Mouse (Mus musculus): ENCODE measurements around the gene Stk33. TPM values are rescaled to one million over a fixed set of nuclear protein-coding genes. Genes with fewer than 3 reads are reported as not detected.
"Not testable (repeated sequence)": the region's sequence is repeated elsewhere in the genome, so short reads cannot be mapped to it uniquely, and the experiment has no call there.

Stk33 gene
- polyA plus RNA-seq, 1 experiment = not detected

DNA sequence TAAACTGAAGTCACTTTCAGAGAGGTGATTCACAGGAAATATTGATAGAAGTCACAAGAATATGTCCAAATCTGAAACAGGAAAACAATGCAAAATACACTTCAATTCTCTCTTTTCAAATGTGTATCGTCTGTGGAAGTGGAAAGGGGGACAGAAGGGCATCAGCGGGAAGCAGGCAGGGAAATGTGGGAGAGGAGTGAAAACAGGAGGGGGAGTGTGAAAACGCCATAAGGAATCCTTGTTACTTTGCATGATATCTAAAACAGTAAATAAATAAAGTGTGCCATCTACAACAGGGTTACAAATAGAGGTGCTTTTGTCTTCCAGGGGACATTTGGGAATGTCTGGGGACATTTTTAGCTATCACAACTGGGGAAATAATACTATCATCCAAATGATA lies 39.6 kb downstream of the Stk33 start:
- WGBS = 70% methylated on average over 3 of the region's 3 CpGs
- TF ChIP-seq CTCF (IDR thresholded peaks at IDR 0.05; ENCODE audit: insufficient read depth, low read depth, low read length) (no peak), POLR2A (IDR thresholded peaks at IDR 0.05; ENCODE audit: insufficient read depth, low read depth, low read length) (no peak)
- Histone ChIP-seq H3K27ac (ENCODE audit: insufficient read depth, low read depth, low read length) (no peak overlapping the region), H3K4me1 (ENCODE audit: control insufficient read depth, insufficient read depth, low read length) (no peaks in the 10 kb centered on the region), H3K4me3 (ENCODE audit: insufficient read depth, low read depth, low read length) (no peak overlapping the region)

- TF ChIP-seq CTCF (IDR thresholded peaks at IDR 0.05; ENCODE audit: insufficient read depth, low read depth, low read length) = no peak
- TF ChIP-seq POLR2A (IDR thresholded peaks at IDR 0.05; ENCODE audit: insufficient read depth, low read depth, low read length) = no peak
- H3K4me1 ChIP-seq (ENCODE audit: control insufficient read depth, insufficient read depth, low read length) = no peaks in the 10 kb centered on the region
- no peak overlapping the region for H3K27ac ChIP-seq (ENCODE audit: insufficient read depth, low read depth, low read length)
- WGBS = 79% methylated on average over 1 of the region's 1 CpGs
- H3K4me3 ChIP-seq (ENCODE audit: insufficient read depth, low read depth, low read length) = no peak overlapping the region
Measured at GRCm38 (mm10) chr7:109381131-109381530, 57.8 kb downstream of the Stk33 start.

GRCm38 (mm10) chr7:109373556-109373955 lies 65.3 kb downstream of the Stk33 start:
- WGBS = 92% methylated on average over 6 of the region's 6 CpGs
- not testable (repeated sequence) for H3K4me1 ChIP-seq (ENCODE audit: control insufficient read depth, insufficient read depth, low read length); H3K27ac ChIP-seq (ENCODE audit: insufficient read depth, low read depth, low read length); H3K4me3 ChIP-seq (ENCODE audit: insufficient read depth, low read depth, low read length)

DNA sequence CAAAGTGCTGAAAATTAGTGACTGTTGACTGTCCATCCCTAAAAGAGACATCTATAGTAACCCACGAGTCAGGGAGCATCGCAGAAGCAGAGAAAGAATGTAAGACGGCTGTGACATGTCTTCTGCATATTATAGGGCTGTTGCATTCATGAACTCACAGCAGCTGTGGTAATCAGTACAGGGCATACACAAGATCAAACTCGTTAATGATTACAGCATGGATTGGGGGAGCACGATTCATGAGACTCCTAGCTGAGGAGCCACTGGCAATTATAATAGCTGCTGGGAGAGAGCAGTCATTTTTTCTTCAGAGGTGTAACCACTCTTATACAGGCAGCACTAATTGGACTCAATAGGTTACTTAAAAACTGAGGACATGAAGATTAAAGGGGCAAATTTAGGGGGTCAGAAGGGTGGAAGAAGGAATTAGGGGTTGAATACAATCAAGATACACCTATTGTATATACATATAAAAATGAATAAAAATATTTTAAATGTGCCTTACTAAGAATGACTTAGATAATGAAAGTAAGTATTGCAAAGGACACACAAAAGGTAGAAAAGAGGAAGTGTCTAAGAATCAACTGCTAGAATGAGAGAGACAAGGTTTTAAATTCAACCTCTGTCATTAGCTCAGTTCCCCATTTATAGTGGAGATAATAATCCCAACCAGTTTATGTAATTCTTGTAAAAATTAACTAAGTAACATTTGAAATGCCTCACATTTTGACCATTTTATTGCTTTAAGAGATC lies 80.3 kb downstream of the Stk33 start:
- TF ChIP-seq POLR2A (IDR thresholded peaks at IDR 0.05; ENCODE audit: insufficient read depth, low read depth, low read length) (no peak), CTCF (IDR thresholded peaks at IDR 0.05; ENCODE audit: insufficient read depth, low read depth, low read length) (no peak)
- Histone ChIP-seq H3K27ac (ENCODE audit: insufficient read depth, low read depth, low read length) (no peak overlapping the region), H3K4me1 (ENCODE audit: control insufficient read depth, insufficient read depth, low read length) (no peaks in the 10 kb centered on the region), H3K4me3 (ENCODE audit: insufficient read depth, low read depth, low read length) (no peak overlapping the region)
- WGBS = 59% methylated on average over 5 of the region's 5 CpGs

- TF ChIP-seq POLR2A (IDR thresholded peaks at IDR 0.05; ENCODE audit: insufficient read depth, low read depth, low read length) (no peak), CTCF (IDR thresholded peaks at IDR 0.05; ENCODE audit: insufficient read depth, low read depth, low read length) (no peak)
- Histone ChIP-seq H3K4me1 (ENCODE audit: control insufficient read depth, insufficient read depth, low read length) (no peaks in the 10 kb centered on the region), H3K27ac (ENCODE audit: insufficient read depth, low read depth, low read length) (no peak overlapping the region), H3K4me3 (ENCODE audit: insufficient read depth, low read depth, low read length) (no peak overlapping the region)
- 90% methylated on average over 1 of the region's 1 CpGs for WGBS
Measured at GRCm38 (mm10) chr7:109357877-109358276, 81.0 kb downstream of the Stk33 start.

DNA sequence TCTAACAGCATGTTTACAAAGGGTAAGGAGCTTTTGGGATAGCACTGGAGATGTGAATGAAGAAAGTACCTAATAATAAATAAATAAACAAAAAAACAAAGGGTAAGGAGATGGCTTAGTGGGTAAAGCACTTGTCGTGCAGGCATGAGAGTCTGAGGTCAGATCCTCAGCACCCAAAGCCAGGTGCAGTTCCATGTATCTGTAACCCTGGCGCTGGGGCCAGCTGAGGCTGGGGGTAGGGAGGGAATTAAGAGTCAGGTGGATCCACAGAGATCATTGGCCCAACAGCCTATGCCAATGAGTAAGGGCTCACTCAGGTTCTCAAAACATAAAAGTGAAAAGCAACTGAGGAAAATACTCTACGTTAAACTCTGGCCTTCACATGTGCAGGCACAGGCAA lies 91.6 kb downstream of the Stk33 start:
- Histone ChIP-seq H3K27ac (ENCODE audit: insufficient read depth, low read depth, low read length) (no peak overlapping the region), H3K4me3 (ENCODE audit: insufficient read depth, low read depth, low read length) (no peak overlapping the region), H3K4me1 (ENCODE audit: control insufficient read depth, insufficient read depth, low read length) (no peaks in the 10 kb centered on the region)
- TF ChIP-seq CTCF (IDR thresholded peaks at IDR 0.05; ENCODE audit: insufficient read depth, low read depth, low read length) (no peak), POLR2A (IDR thresholded peaks at IDR 0.05; ENCODE audit: insufficient read depth, low read depth, low read length) (no peak)
- WGBS = 85% methylated on average over 3 of the region's 3 CpGs

GRCm38 (mm10) chr7:109331722-109332121 lies 107.2 kb downstream of the Stk33 start:
- Histone ChIP-seq H3K4me3 (ENCODE audit: insufficient read depth, low read depth, low read length) (no peak overlapping the region), H3K27ac (ENCODE audit: insufficient read depth, low read depth, low read length) (no peak overlapping the region), H3K4me1 (ENCODE audit: control insufficient read depth, insufficient read depth, low read length) (no peaks in the 10 kb centered on the region)
- TF ChIP-seq POLR2A (IDR thresholded peaks at IDR 0.05; ENCODE audit: insufficient read depth, low read depth, low read length) (no peak), CTCF (IDR thresholded peaks at IDR 0.05; ENCODE audit: insufficient read depth, low read depth, low read length) (no peak)
- 89% methylated on average over 8 of the region's 8 CpGs for WGBS

GRCm38 (mm10) chr7:109328772-109329171 lies 110.1 kb downstream of the Stk33 start:
- Histone ChIP-seq H3K4me1 (ENCODE audit: control insufficient read depth, insufficient read depth, low read length) (no peaks in the 10 kb centered on the region), H3K27ac (ENCODE audit: insufficient read depth, low read depth, low read length) (no peak overlapping the region), H3K4me3 (ENCODE audit: insufficient read depth, low read depth, low read length) (no peak overlapping the region)
- TF ChIP-seq POLR2A (IDR thresholded peaks at IDR 0.05; ENCODE audit: insufficient read depth, low read depth, low read length) (no peak), CTCF (IDR thresholded peaks at IDR 0.05; ENCODE audit: insufficient read depth, low read depth, low read length) (no peak)
- WGBS = 46% methylated on average over 3 of the region's 3 CpGs

DNA sequence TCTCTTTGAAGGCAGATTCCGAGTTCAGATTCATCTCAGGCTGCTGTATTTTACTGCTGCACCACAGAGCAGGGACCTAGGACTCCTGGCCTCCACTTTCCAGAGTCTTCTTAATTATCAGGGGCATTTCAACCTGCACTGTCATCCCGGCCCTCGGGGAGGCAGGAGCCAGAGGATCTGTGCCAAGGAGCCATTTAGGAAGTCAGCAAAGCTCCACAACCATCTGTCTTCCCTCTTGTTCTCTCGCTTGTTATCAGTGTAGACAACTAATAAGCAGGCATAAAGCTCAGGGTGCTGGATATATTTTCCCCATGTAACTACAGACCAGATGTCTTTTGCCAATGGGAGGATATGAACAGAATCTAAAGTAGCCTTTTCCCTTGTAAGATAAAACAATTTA lies 112.1 kb downstream of the Stk33 start:
- Histone ChIP-seq H3K4me3 (ENCODE audit: insufficient read depth, low read depth, low read length) (no peak overlapping the region), H3K4me1 (ENCODE audit: control insufficient read depth, insufficient read depth, low read length) (no peaks in the 10 kb centered on the region), H3K27ac (ENCODE audit: insufficient read depth, low read depth, low read length) (no peak overlapping the region)
- TF ChIP-seq CTCF (IDR thresholded peaks at IDR 0.05; ENCODE audit: insufficient read depth, low read depth, low read length) (no peak), POLR2A (IDR thresholded peaks at IDR 0.05; ENCODE audit: insufficient read depth, low read depth, low read length) (no peak)
- 34% methylated on average over 4 of the region's 4 CpGs for WGBS

DNA sequence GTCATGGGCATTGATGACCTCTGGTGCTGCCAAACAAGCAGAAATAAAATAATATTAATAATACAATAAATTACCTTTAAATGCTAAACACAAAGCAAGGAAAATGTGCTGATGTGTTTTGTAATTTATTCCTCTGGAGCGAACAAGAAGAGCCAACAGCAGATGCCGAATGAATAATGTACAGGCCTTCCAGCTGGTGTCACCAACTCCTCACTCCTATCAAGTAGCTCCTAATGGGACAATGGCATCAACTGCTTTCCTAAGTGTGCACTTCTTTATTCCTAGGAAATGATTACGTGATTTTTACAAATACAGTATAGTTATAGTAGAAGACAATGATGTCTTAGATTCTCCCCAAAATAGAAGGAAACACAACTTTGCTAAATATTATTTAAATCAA lies 113.2 kb downstream of the Stk33 start:
- TF ChIP-seq CTCF (IDR thresholded peaks at IDR 0.05; ENCODE audit: insufficient read depth, low read depth, low read length) = no peak
- no peak for TF ChIP-seq POLR2A (IDR thresholded peaks at IDR 0.05; ENCODE audit: insufficient read depth, low read depth, low read length)
- Histone ChIP-seq H3K4me3 (ENCODE audit: insufficient read depth, low read depth, low read length) (no peak overlapping the region), H3K4me1 (ENCODE audit: control insufficient read depth, insufficient read depth, low read length) (no peaks in the 10 kb centered on the region), H3K27ac (ENCODE audit: insufficient read depth, low read depth, low read length) (no peak overlapping the region)
- WGBS = 94% methylated on average over 3 of the region's 3 CpGs
